Mouse (Mus musculus) cortical plate, adult 2 months (tissue): ENCODE data around the gene Scn2b. TPM values are rescaled to one million over a fixed set of nuclear protein-coding genes. Genes with fewer than 3 reads are reported as not detected.

Source experiments
- H3K27ac ChIP-seq: fragments of 200-500 bp; 2 replicates; pipeline ENCODE4 v1.5.1; 2012; ENCODE audit warnings: low read length, control low read depth, inconsistent platforms; ENCODE audit not compliant: insufficient read depth
- H3K4me1 ChIP-seq: fragments of 200-500 bp; 2 replicates; pipeline ENCODE4 v1.6.1; 2011; ENCODE audit warnings: low read length; ENCODE audit not compliant: control insufficient read depth, insufficient read depth
- H3K4me3 ChIP-seq: fragments of 200-500 bp; 2 replicates; pipeline ENCODE4 v1.5.1; 2011; ENCODE audit warnings: mild to moderate bottlenecking, low read length, control low read depth; ENCODE audit not compliant: insufficient read depth
- CTCF ChIP-seq: fragments of 200-500 bp; IDR thresholded peaks from 2 replicates; pipeline ENCODE4 v1.5.1; 2011; ENCODE audit warnings: mild to moderate bottlenecking, control low read depth, low read length; ENCODE audit not compliant: insufficient read depth; ENCODE audit errors: extremely low read depth
- POLR2A ChIP-seq: fragments of 200-500 bp; IDR thresholded peaks from 2 replicates; pipeline ENCODE4 v1.6.1; 2011; ENCODE audit warnings: mild to moderate bottlenecking, low read length, control low read depth; ENCODE audit not compliant: insufficient read depth; ENCODE audit errors: extremely low read depth
- polyA plus RNA-seq: library from polyadenylated mRNA; depleted of rRNA; stranded (reverse); fragments of >200 nt; gene quantifications from 2 replicates; pipeline ENCODE4 v1.2.3, GENCODE M21; 2012

Gene Scn2b
- polyA plus RNA-seq, 1 experiment, result 123 TPM

DNA sequence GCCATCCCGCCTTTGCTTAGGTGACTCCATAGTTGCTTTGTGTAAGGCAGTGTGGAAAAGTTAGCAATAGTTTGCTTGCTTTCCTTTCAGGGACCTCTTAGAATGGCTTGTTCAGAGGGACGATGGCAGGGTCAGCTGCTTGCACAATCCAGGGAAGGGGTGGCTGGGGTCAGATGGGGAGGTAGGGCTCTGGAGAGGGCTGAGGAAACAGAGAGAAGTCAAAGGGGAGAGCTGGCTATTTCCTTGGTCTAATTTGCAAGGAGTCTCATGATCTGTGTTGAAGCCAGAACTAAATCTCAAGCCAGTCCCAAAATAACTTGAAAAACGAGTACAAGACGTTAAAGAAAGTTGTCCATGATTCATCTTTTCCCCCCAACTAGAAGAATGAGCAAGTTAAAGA, 24.9 kb upstream of the Scn2b start:
- no peak overlapping the region for H3K4me3 ChIP-seq
- H3K4me1 ChIP-seq, result no peaks in the 10 kb centered on the region
- TF ChIP-seq POLR2A, result no peak
- no peak for TF ChIP-seq CTCF
- no peak overlapping the region for H3K27ac ChIP-seq

DNA sequence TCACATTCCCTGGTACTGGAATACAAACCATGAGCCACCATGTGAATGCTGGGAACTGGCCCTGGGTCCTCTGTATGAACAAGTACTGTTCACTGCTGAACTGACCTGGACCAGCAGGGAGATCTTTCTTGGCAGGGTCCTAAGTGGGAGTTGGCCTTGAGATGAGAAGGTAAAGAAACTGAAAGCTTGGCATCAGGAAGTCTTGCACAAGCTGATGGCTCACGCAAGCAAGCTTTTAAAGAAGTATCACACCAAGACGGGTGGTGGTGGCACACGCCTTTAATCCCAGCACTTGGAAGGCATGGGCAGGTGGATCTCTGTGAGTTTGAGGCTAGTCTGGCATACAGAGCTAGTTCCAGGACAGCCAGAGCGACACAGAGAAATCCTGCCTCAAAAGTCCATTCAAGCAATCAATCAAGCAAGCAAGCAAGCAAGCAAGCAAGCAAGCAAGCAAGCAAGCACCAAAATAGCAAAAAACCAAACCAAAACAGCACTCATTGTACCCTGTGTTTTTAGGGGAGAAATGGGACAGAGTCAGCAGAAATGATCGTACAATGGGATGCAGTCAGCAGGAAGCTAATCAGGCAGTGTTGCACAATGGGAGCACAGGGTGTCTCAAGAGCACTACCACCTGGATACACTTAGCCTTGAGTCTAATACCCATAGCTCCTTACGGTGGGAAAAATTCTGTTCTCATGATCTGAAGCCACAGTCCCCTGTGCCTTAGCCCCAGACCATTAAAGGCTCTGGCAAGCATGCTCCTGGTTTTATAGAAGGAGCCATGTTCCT, 22.2 kb upstream of the Scn2b start:
- Histone ChIP-seq H3K4me3 (no peak overlapping the region), H3K4me1 (no peaks in the 10 kb centered on the region)
- TF ChIP-seq CTCF (no peak), POLR2A (no peak)

DNA sequence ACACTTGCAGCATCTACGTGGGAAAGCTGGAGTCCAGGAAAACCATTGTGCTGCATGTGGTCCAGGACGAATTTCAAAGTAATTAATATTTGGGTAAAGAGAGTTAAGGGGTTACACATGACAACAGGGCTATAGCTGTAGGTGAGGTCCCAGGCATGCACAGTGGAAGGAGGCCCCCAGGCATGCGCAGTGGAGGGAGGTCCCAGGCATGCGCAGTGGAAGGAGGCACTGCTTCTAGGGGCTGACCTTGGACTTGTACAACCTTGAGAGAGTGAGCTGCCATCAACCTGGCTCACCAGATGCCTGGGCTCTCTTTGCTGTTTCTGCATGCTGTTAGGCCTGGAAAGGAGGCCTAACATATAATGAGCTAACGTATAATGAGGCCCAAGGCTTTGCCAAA, 19.7 kb upstream of the Scn2b start:
- TF ChIP-seq POLR2A, result no peak
- no peak for TF ChIP-seq CTCF
- no peak overlapping the region for H3K4me3 ChIP-seq
- no peak overlapping the region for H3K27ac ChIP-seq
- no peaks in the 10 kb centered on the region for H3K4me1 ChIP-seq

More for the DNA sequence above, 22.2 kb upstream of the Scn2b start:
- H3K27ac ChIP-seq, result no peak overlapping the region

DNA sequence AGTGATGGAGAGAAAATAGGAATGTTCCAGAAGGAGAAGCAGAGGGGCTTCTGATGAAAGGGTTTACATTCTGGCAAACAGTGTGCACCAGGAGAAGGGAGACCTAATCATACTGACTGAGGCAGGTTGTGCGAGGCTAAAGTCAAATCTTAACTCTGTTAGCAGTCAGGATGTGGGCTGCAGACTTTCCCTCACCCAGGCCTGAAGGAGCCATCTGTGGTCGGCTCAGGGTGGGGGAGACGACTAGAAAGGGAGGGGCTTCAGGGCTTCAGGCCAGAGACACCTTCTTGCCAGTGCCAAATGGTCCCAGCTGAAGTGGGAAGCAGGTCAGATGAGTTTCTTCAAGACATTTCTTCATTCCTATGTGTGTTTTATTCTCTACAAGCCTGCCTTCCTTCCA, 19.2 kb upstream of the Scn2b start:
- H3K4me3 ChIP-seq, result no peak overlapping the region
- H3K4me1 ChIP-seq, result no peaks in the 10 kb centered on the region
- TF ChIP-seq CTCF, result no peak
- TF ChIP-seq POLR2A, result no peak
- no peak overlapping the region for H3K27ac ChIP-seq

DNA sequence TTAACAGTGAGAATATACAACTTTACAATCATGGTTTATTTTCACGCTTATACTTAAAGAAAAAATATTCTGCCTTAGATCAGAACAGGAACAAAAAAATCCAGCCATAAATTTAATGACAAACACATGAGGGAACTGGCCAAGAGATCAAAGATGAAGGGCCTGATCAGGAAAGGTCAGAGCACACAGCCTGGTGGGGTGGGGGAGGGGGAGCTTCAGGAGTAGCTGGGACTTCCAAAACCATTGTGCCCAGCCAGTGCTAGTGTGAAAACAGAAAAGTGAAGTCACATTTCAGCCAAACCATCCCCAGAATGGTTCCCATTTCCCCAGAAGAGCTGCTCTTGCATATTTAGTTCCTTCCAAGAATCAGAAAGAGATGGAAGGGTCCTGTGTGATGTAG, 15.1 kb upstream of the Scn2b start:
- TF ChIP-seq POLR2A (no peak), CTCF (no peak)
- Histone ChIP-seq H3K27ac (no peak overlapping the region), H3K4me3 (no peak overlapping the region), H3K4me1 (no peaks in the 10 kb centered on the region)

DNA sequence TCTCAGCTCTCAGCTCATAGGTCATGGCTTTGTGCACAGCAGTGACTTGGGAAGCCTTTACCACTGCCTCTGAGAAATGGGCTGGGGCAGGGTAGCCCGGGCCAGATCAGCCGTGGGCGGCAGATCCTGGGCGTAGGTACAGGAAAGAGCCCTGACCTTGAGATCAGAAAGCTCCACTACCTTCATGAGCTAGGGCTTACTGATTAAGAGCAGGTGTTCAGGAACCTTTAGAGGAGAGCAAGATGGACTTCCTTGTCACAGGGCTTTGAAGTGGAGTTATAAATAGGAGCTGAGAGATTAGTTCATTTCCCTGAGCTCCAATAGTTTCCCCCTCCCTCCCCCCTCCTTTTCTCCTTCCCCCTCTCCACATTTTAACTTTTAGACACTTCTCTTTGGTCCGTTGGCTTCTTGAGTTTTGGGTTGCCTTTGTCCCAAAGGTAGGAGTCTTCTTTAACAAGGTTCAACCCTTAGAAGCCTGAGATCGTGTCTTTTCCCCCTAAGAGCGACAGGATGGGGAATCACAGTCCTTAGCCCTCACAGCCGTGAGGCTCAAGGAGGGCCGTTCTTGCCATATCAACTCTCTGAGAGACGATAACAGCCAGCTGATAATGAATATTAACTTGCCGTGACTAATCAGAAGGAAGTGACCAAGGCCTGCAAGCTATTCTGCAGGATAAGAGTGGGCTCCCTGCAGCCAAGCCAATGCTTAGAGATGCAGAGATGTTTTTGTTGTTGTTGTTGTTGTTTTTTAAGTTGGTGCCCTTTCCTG, 14.2 kb upstream of the Scn2b start:
- Histone ChIP-seq H3K4me1 (no peaks in the 10 kb centered on the region), H3K27ac (no peak overlapping the region), H3K4me3 (no peak overlapping the region)
- no peak for TF ChIP-seq POLR2A
- TF ChIP-seq CTCF, result no peak

DNA sequence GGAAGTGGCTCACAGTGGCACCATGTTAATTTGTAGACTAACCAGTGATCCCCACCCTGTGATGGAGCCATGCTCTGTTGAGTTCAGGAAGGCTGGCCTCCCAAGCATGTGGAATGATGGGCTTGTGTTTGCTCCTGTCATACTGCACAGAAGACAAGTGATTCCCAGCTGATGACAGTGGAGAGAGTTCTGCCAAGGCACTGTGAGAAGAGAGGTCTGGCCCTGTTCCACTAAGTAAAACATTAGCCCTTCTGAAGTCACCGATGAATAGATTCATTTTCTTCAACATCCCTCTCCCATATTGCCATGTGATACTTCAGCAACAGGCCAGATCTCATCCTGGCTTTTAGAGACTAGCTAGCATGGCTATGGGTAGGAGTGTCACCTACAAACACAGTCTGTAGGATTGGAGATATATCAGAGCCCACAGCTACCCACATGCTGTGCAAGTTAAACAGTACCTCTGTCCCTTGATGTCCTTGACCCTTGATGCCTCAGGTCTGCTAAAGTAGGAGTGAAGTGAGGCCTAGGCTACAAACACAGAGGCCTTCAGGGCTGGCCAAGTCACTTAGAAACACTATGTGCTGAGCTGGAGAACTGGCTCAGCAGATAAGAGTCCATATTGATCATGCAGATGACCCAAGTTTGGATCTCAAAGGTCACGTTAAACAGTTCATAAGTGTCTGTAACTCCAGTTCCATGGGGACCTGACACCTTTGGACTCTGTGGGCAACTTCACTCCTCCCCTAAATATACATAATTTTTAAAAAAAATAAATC, 11.8 kb upstream of the Scn2b start:
- Histone ChIP-seq H3K4me1 (no peaks in the 10 kb centered on the region), H3K27ac (no peak overlapping the region), H3K4me3 (no peak overlapping the region)
- no peak for TF ChIP-seq POLR2A
- TF ChIP-seq CTCF, result no peak

DNA sequence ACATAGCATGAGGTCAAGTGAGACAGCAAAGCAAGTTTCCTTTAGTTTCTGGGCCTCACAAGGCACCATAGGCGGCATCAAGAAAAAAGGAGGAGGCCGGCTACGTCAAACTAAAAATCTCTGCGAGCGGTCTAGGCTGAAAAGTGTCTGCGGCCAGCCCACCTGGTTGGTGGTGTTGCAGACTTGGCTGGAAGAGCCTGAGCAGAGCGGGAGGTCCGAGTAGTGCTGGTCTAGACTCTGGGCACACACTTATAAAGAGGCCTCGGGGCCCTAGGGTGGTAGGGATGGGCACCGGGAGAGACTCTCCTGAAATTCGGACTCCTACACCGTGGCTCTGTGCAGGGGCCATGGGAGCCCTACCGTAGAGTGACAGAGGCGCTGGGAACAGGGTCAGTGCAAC, 1.9 kb upstream of the Scn2b start:
- TF ChIP-seq CTCF (no peak), POLR2A (0 out of 2 replicates have a peak, but pooled peaks have one; percentile 41)
- H3K27ac ChIP-seq, result no peak overlapping the region
- H3K4me3 ChIP-seq, result peak overlapping the region; percentile 40

DNA sequence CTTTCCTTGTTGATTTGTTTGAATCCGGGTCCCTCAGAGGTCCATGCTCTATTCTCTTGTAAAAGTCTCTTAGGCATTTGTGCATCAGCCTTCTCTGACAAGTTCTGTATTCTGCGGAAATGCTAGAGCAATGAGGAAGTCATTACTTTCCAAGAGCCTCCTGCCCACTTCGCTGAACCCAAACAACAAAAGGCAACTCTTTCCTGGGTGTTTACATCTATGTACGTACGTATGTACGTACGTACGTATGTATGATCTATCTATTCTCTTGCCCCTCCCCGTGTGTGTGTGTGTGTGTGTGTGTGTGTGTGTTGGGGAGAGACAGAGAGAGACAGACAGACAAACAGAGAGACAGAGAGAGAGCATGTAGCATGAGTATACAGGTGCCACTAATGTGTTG, 763 bp upstream of the Scn2b start:
- Histone ChIP-seq H3K4me3 (no peak overlapping the region), H3K27ac (no peak overlapping the region), H3K4me1 (peaks cover 12% of the 10 kb centered on the region)
- TF ChIP-seq POLR2A (no peak), CTCF (no peak)

More for the DNA sequence above, 1.9 kb upstream of the Scn2b start:
- H3K4me1 ChIP-seq, result peaks cover 10% of the 10 kb centered on the region
